Mouse (Mus musculus): ENCODE measurements around the gene Prrg1. TPM values are rescaled to one million over a fixed set of nuclear protein-coding genes. Genes with fewer than 3 reads are reported as not detected.
A peak's percentile ranks its signal among the peaks of the same experiment; 100 is the strongest.

Prrg1 gene
- 15.0 and 15.8 TPM in 2 replicates for polyA plus RNA-seq (2015; fragmentation: Nextera tagmentation; extraction: Ambion mirVana)

GRCm38 (mm10) chrX:78583202-78584004 lies at the start of gene Prrg1:
Prrg1 (minus strand) TSS chrX:78583896.
- Histone ChIP-seq H3K27ac (peak within 1 kb of the TSS; percentile 93), H3K36me3 (no peaks in the 10 kb centered on the region), H3K27me3 (no peaks in the 10 kb centered on the region), H3K9ac (peak within 1 kb of the TSS; percentile 40; the same call in 1 of the 2 replicates), H3K4me1 (no peaks in the 10 kb centered on the region), H3K9me3 (no peaks in the 10 kb centered on the region), H3K4me3 (peak within 1 kb of the TSS; percentile 51), H3K4me2 (peak within 1 kb of the TSS; percentile 42)
- WGBS, result 16% methylated on average over 28 of the region's 36 CpGs
- ATAC-seq (ENCODE audit: insufficient number of reproducible peaks, low FRiP score, low TSS enrichment, low read depth), result peak; percentile 91

- Histone ChIP-seq H3K4me3 (no peak overlapping the region), H3K4me2 (no peak overlapping the region), H3K27ac (no peak overlapping the region), H3K9me3 (no peaks in the 10 kb centered on the region), H3K9ac (no peak overlapping the region), H3K4me1 (no peaks in the 10 kb centered on the region), H3K27me3 (no peaks in the 10 kb centered on the region), H3K36me3 (no peaks in the 10 kb centered on the region)
- no peak for ATAC-seq (ENCODE audit: insufficient number of reproducible peaks, low FRiP score, low TSS enrichment, low read depth)
- 63% methylated on average over 2 of the region's 2 CpGs for WGBS
Measured at GRCm38 (mm10) chrX:78605814-78606213, 22.1 kb upstream of the Prrg1 start.

GRCm38 (mm10) chrX:78593138-78593537 lies 9.4 kb upstream of the Prrg1 start:
- Histone ChIP-seq H3K4me2 (no peak overlapping the region), H3K36me3 (no peaks in the 10 kb centered on the region), H3K27ac (no peak overlapping the region), H3K9ac (no peak overlapping the region), H3K4me1 (no peaks in the 10 kb centered on the region), H3K9me3 (no peaks in the 10 kb centered on the region), H3K4me3 (no peak overlapping the region), H3K27me3 (no peaks in the 10 kb centered on the region)
- 61% methylated on average over 2 of the region's 2 CpGs for WGBS
- no peak for ATAC-seq (ENCODE audit: insufficient number of reproducible peaks, low FRiP score, low TSS enrichment, low read depth)

- peak overlapping the region; percentile 93 for H3K27ac ChIP-seq
- ATAC-seq (ENCODE audit: insufficient number of reproducible peaks, low FRiP score, low TSS enrichment, low read depth), result peak; percentile 48; the same call in 1 of the 2 replicates
- H3K4me3 ChIP-seq, result peak overlapping the region; percentile 51
- no peaks in the 10 kb centered on the region for H3K4me1 ChIP-seq
- H3K27me3 ChIP-seq, result no peaks in the 10 kb centered on the region
- peak overlapping the region; percentile 42 for H3K4me2 ChIP-seq
- 33% methylated on average over 11 of the region's 21 CpGs for WGBS
- no peak overlapping the region for H3K9ac ChIP-seq
- no peaks in the 10 kb centered on the region for H3K9me3 ChIP-seq
- H3K36me3 ChIP-seq, result no peaks in the 10 kb centered on the region
Measured at GRCm38 (mm10) chrX:78582854-78583201, 868 bp downstream of the Prrg1 start.

- Histone ChIP-seq H3K36me3 (no peaks in the 10 kb centered on the region), H3K4me1 (no peaks in the 10 kb centered on the region), H3K9ac (no peak overlapping the region), H3K27me3 (no peaks in the 10 kb centered on the region), H3K4me2 (no peak overlapping the region), H3K27ac (no peak overlapping the region), H3K9me3 (no peaks in the 10 kb centered on the region), H3K4me3 (no peak overlapping the region)
- no peak for ATAC-seq (ENCODE audit: insufficient number of reproducible peaks, low FRiP score, low TSS enrichment, low read depth)
- 27% methylated on average over 2 of the region's 2 CpGs for WGBS
Measured at GRCm38 (mm10) chrX:78563451-78563850, 20.2 kb downstream of the Prrg1 start.

GRCm38 (mm10) chrX:78553399-78553798 lies 30.3 kb downstream of the Prrg1 start:
- 90% methylated on average over 2 of the region's 2 CpGs for WGBS

GRCm38 (mm10) chrX:78552704-78553103 lies 31.0 kb downstream of the Prrg1 start:
- Histone ChIP-seq H3K27ac (no peak overlapping the region), H3K9me3 (no peaks in the 10 kb centered on the region), H3K4me3 (no peak overlapping the region), H3K9ac (no peak overlapping the region), H3K4me1 (no peaks in the 10 kb centered on the region), H3K27me3 (no peaks in the 10 kb centered on the region), H3K4me2 (no peak overlapping the region), H3K36me3 (no peaks in the 10 kb centered on the region)
- no peak for ATAC-seq (ENCODE audit: insufficient number of reproducible peaks, low FRiP score, low TSS enrichment, low read depth)
- WGBS, result 63% methylated on average over 1 of the region's 1 CpGs

More at GRCm38 (mm10) chrX:78553399-78553798, 30.3 kb downstream of the Prrg1 start:
- no peak for ATAC-seq (ENCODE audit: insufficient number of reproducible peaks, low FRiP score, low TSS enrichment, low read depth)
- no peak overlapping the region for H3K9ac ChIP-seq
- H3K4me3 ChIP-seq, result no peak overlapping the region
- no peaks in the 10 kb centered on the region for H3K9me3 ChIP-seq
- no peaks in the 10 kb centered on the region for H3K36me3 ChIP-seq
- H3K27me3 ChIP-seq, result no peaks in the 10 kb centered on the region
- H3K4me1 ChIP-seq, result no peaks in the 10 kb centered on the region
- no peak overlapping the region for H3K4me2 ChIP-seq
- no peak overlapping the region for H3K27ac ChIP-seq

GRCm38 (mm10) chrX:78547696-78548095 lies 36.0 kb downstream of the Prrg1 start:
- Histone ChIP-seq H3K27ac (no peak overlapping the region), H3K36me3 (no peaks in the 10 kb centered on the region), H3K27me3 (no peaks in the 10 kb centered on the region), H3K9me3 (no peaks in the 10 kb centered on the region), H3K4me1 (no peaks in the 10 kb centered on the region), H3K9ac (no peak overlapping the region), H3K4me2 (no peak overlapping the region), H3K4me3 (no peak overlapping the region)
- no peak for ATAC-seq (ENCODE audit: insufficient number of reproducible peaks, low FRiP score, low TSS enrichment, low read depth)
- 58% methylated on average over 1 of the region's 1 CpGs for WGBS

- no peak for ATAC-seq (ENCODE audit: insufficient number of reproducible peaks, low FRiP score, low TSS enrichment, low read depth)
- no peaks in the 10 kb centered on the region for H3K9me3 ChIP-seq
- H3K4me3 ChIP-seq, result no peak overlapping the region
- H3K27me3 ChIP-seq, result no peaks in the 10 kb centered on the region
- H3K4me1 ChIP-seq, result no peaks in the 10 kb centered on the region
- H3K9ac ChIP-seq, result no peak overlapping the region
- no peak overlapping the region for H3K4me2 ChIP-seq
- H3K27ac ChIP-seq, result no peak overlapping the region
- no peaks in the 10 kb centered on the region for H3K36me3 ChIP-seq
Measured at GRCm38 (mm10) chrX:78539734-78540133, 44.0 kb downstream of the Prrg1 start.

- H3K27me3 ChIP-seq, result no peaks in the 10 kb centered on the region
- 61% methylated on average over 2 of the region's 2 CpGs for WGBS
- H3K9me3 ChIP-seq, result no peaks in the 10 kb centered on the region
- no peaks in the 10 kb centered on the region for H3K36me3 ChIP-seq
- H3K4me1 ChIP-seq, result no peaks in the 10 kb centered on the region
- H3K4me3 ChIP-seq, result no peak overlapping the region
- H3K9ac ChIP-seq, result no peak overlapping the region
- H3K4me2 ChIP-seq, result no peak overlapping the region
- ATAC-seq (ENCODE audit: insufficient number of reproducible peaks, low FRiP score, low TSS enrichment, low read depth), result no peak
- H3K27ac ChIP-seq, result no peak overlapping the region
Measured at GRCm38 (mm10) chrX:78538632-78539316, 44.9 kb downstream of the Prrg1 start.

- H3K36me3 ChIP-seq, result no peaks in the 10 kb centered on the region
- ATAC-seq (ENCODE audit: insufficient number of reproducible peaks, low FRiP score, low TSS enrichment, low read depth), result no peak
- 86% methylated on average over 2 of the region's 2 CpGs for WGBS
Measured at GRCm38 (mm10) chrX:78518301-78518700, 65.4 kb downstream of the Prrg1 start.

GRCm38 (mm10) chrX:78482987-78483386 lies 100.7 kb downstream of the Prrg1 start:
- H3K36me3 ChIP-seq, result no peaks in the 10 kb centered on the region
- no peaks in the 10 kb centered on the region for H3K27me3 ChIP-seq
- 74% methylated on average over 2 of the region's 2 CpGs for WGBS
- H3K27ac ChIP-seq, result no peak overlapping the region
- H3K4me3 ChIP-seq, result no peak overlapping the region
- no peak for ATAC-seq (ENCODE audit: insufficient number of reproducible peaks, low FRiP score, low TSS enrichment, low read depth)
- H3K4me2 ChIP-seq, result no peak overlapping the region
- H3K9ac ChIP-seq, result no peak overlapping the region
- no peaks in the 10 kb centered on the region for H3K4me1 ChIP-seq
- H3K9me3 ChIP-seq, result no peaks in the 10 kb centered on the region

More at GRCm38 (mm10) chrX:78518301-78518700, 65.4 kb downstream of the Prrg1 start:
- Histone ChIP-seq H3K27ac (no peak overlapping the region), H3K4me2 (no peak overlapping the region), H3K27me3 (no peaks in the 10 kb centered on the region), H3K9ac (no peak overlapping the region), H3K9me3 (no peaks in the 10 kb centered on the region), H3K4me3 (no peak overlapping the region), H3K4me1 (no peaks in the 10 kb centered on the region)
